In genomic region chr7:132258817-132259216, GRCm38 (mm10) we compare ENCODE assay signal across 10 mouse cellular contexts. TPM values are rescaled to one million over a fixed set of nuclear protein-coding genes. Genes with fewer than 3 reads are reported as not detected.
DNase-seq lines count a peak whose midpoint lies in the region; ATAC-seq lines count a peak whose summit lies in the region.
"Had no signal": no experiment of that assay in that cellular context is flagged by ENCODE, and none has a peak within 500 bp of the region (broad histone marks: within the 10 kb centered on the region; RNA-seq: fewer than 3 reads in every experiment).

No protein-coding gene starts in this region.

- peak overlapping the region; percentile 38 for H3K27ac ChIP-seq in kidney, embryonic 14.5 days (ENCODE audit: low read depth, low read length)
- peak overlapping the region; percentile 70 for H3K27ac ChIP-seq in intestine, embryonic 15.5 days
- H3K27ac ChIP-seq in neural tube, embryonic 14.5 days (ENCODE audit: low read depth, low read length) = peak overlapping the region; percentile 13; the same call in 1 of the 2 replicates
- H3K27ac ChIP-seq: liver, embryonic 13.5 days had no signal

- peaks cover 7% of the 10 kb centered on the region; the same call in 1 of the 2 replicates for H3K4me1 ChIP-seq in kidney, embryonic 14.5 days (ENCODE audit: control insufficient read depth, insufficient read depth, low read length)
- peaks cover 15% of the 10 kb centered on the region for H3K4me1 ChIP-seq in intestine, embryonic 15.5 days (replicated peaks)
- H3K4me1 ChIP-seq in neural tube, embryonic 14.5 days (ENCODE audit: control insufficient read depth, insufficient read depth, low read length) = peaks cover 13% of the 10 kb centered on the region; the same call in 1 of the 2 replicates

- no peak overlapping the region for H3K4me3 ChIP-seq in kidney, embryonic 14.5 days (ENCODE audit: low read length)
- H3K4me3 ChIP-seq in intestine, embryonic 15.5 days (replicated peaks) = no peak overlapping the region
- H3K4me3 ChIP-seq in neural tube, embryonic 14.5 days (ENCODE audit: low read depth, low read length) = no peak overlapping the region
- H3K4me3 ChIP-seq: liver, embryonic 13.5 days had no signal

- no peak overlapping the region for H3K9ac ChIP-seq in kidney, embryonic 14.5 days (ENCODE audit: low read depth, low read length)
- no peak overlapping the region for H3K9ac ChIP-seq in intestine, embryonic 15.5 days
- H3K9ac ChIP-seq in neural tube, embryonic 14.5 days (replicated peaks; ENCODE audit: low read depth, low read length) = no peak overlapping the region
- H3K9ac ChIP-seq: liver, embryonic 13.5 days had no signal

- 32% methylated on average over 7 of the region's 7 CpGs for WGBS in kidney, embryonic 14.5 days
- 38% methylated on average over 7 of the region's 7 CpGs for WGBS in intestine, embryonic 15.5 days
- 40% methylated on average over 7 of the region's 7 CpGs for whole genome bisulfite sequencing in neural tube, embryonic 14.5 days

- H3K36me3 ChIP-seq in kidney, embryonic 14.5 days (ENCODE audit: control insufficient read depth, insufficient read depth, low read length) = no peaks in the 10 kb centered on the region; the same call in 1 of the 2 replicates
- H3K36me3 ChIP-seq in intestine, embryonic 15.5 days = no peaks in the 10 kb centered on the region
- no peaks in the 10 kb centered on the region for H3K36me3 ChIP-seq in neural tube, embryonic 14.5 days (ENCODE audit: control insufficient read depth, insufficient read depth, low read length)
- H3K36me3 ChIP-seq: liver, embryonic 13.5 days had no signal

- H3K27me3 ChIP-seq in kidney, embryonic 14.5 days (ENCODE audit: control insufficient read depth, insufficient read depth, low read length) = no peaks in the 10 kb centered on the region
- H3K27me3 ChIP-seq in intestine, embryonic 15.5 days (replicated peaks) = no peaks in the 10 kb centered on the region
- no peaks in the 10 kb centered on the region for H3K27me3 ChIP-seq in neural tube, embryonic 14.5 days (ENCODE audit: control insufficient read depth, insufficient read depth, low read length)
- H3K27me3 ChIP-seq: liver, embryonic 13.5 days had no signal

- H3K9me3 ChIP-seq in kidney, embryonic 14.5 days (ENCODE audit: control insufficient read depth, low read length) = no peaks in the 10 kb centered on the region
- no peaks in the 10 kb centered on the region for H3K9me3 ChIP-seq in intestine, embryonic 15.5 days
- H3K9me3 ChIP-seq in neural tube, embryonic 14.5 days (ENCODE audit: control insufficient read depth, low read length) = no peaks in the 10 kb centered on the region
- H3K9me3 ChIP-seq: liver, embryonic 13.5 days had no signal

- H3K4me2 ChIP-seq in kidney, embryonic 14.5 days (replicated peaks; ENCODE audit: low read depth, low read length) = no peak overlapping the region
- no peak overlapping the region for H3K4me2 ChIP-seq in intestine, embryonic 15.5 days (replicated peaks)
- H3K4me2 ChIP-seq in neural tube, embryonic 14.5 days (ENCODE audit: low read depth, low read length) = no peak overlapping the region
- H3K4me2 ChIP-seq: liver, embryonic 13.5 days had no signal

- DNase-seq in adrenal gland, postnatal 14 days = peak; percentile 63
- DNase-seq in adrenal gland, adult 8-10 months = no peak
- DNase-seq in kidney, postnatal 25 days = no peak
- DNase-seq in spleen, adult 18-20 months = no peak
- no peak for DNase-seq in right cerebral cortex, postnatal 4 days
- DNase-seq: gastrocnemius, postnatal 10 days; liver, embryonic 13.5 days had no signal

- peak; percentile 48; the same call in 1 of the 2 replicates for ATAC-seq in kidney, embryonic 14.5 days (ENCODE audit: low FRiP score, low TSS enrichment)
- ATAC-seq in intestine, embryonic 15.5 days = peak; percentile 74
- no peak for ATAC-seq in neural tube, embryonic 14.5 days (ENCODE audit: low read depth)

RNA-seq across cellular contexts. Expression of gene Chst15, which starts 58.2 kb away (rescaled TPM):
- 34.3 and 55.1 TPM in 2 replicates for total RNA-seq in adrenal gland, postnatal 14 days (2021)
- total RNA-seq in adrenal gland, adult 8-10 months (2022) = 10 to 100 TPM; 43.2 to 63.6 (median 51.2) TPM
- polyA plus RNA-seq in kidney, embryonic 14.5 days (2014; fragmentation: Nextera tagmentation; extraction: Ambion mirVana) = 10.0 and 18.8 TPM in 2 replicates
- 23.0 and 23.1 TPM in 2 replicates for polyA plus RNA-seq in intestine, embryonic 15.5 days (2015; fragmentation: Nextera tagmentation; extraction: Ambion mirVana)
- polyA plus RNA-seq in neural tube, embryonic 14.5 days (2014; fragmentation: Nextera tagmentation; extraction: Ambion mirVana) = 16.7 and 20.7 TPM in 2 replicates

Comparison
In these comparisons a context has a peak if more than half of its experiments do, and no peak if none do; other contexts are left out.
1. H3K27ac ChIP-seq: peak in every context shown above with its lines; median percentile 70 in intestine, embryonic 15.5 days; 38 in kidney, embryonic 14.5 days; 13 in neural tube, embryonic 14.5 days.